Mouse (Mus musculus): ENCODE results near the gene Pdgfa. TPM values are rescaled to one million over a fixed set of nuclear protein-coding genes. Genes with fewer than 3 reads are reported as not detected.

Pdgfa gene
- polyA plus RNA-seq, 1 experiment, result 10.7 TPM

- no peak overlapping the region for H3K27ac ChIP-seq (ENCODE audit: control insufficient read depth, insufficient read depth, low read length)
- no peaks in the 10 kb centered on the region for H3K27me3 ChIP-seq (ENCODE audit: control insufficient read depth, insufficient read depth, low read length)
- 93% methylated on average over 6 of the region's 6 CpGs for WGBS
- TF ChIP-seq CTCF (IDR thresholded peaks at IDR 0.05; ENCODE audit: borderline replicate concordance, control insufficient read depth, extremely low read depth, insufficient read depth, low read length, poor library complexity) (no peak), POLR2A (IDR thresholded peaks at IDR 0.05; ENCODE audit: control insufficient read depth, extremely low read depth, insufficient read depth, low read length, poor library complexity) (no peak)
- H3K4me3 ChIP-seq (ENCODE audit: control insufficient read depth, insufficient read depth, low read length), result no peak overlapping the region
- DNase-seq, result no peak
- no peaks in the 10 kb centered on the region for H3K4me1 ChIP-seq (replicated peaks; ENCODE audit: control insufficient read depth, insufficient read depth, low read length)
- H3K36me3 ChIP-seq (ENCODE audit: control insufficient read depth, insufficient read depth, low read length), result no peaks in the 10 kb centered on the region
These were observed 48.0 kb downstream of the Pdgfa start for GRCm38 (mm10) chr5:138949165-138949564.

GRCm38 (mm10) chr5:138948031-138948980 lies 48.9 kb downstream of the Pdgfa start:
- Histone ChIP-seq H3K27ac (ENCODE audit: control insufficient read depth, insufficient read depth, low read length) (no peak overlapping the region), H3K4me1 (replicated peaks; ENCODE audit: control insufficient read depth, insufficient read depth, low read length) (no peaks in the 10 kb centered on the region), H3K4me3 (ENCODE audit: control insufficient read depth, insufficient read depth, low read length) (no peak overlapping the region), H3K36me3 (ENCODE audit: control insufficient read depth, insufficient read depth, low read length) (no peaks in the 10 kb centered on the region), H3K27me3 (ENCODE audit: control insufficient read depth, insufficient read depth, low read length) (no peaks in the 10 kb centered on the region)
- TF ChIP-seq CTCF (IDR thresholded peaks at IDR 0.05; ENCODE audit: borderline replicate concordance, control insufficient read depth, extremely low read depth, insufficient read depth, low read length, poor library complexity) (no peak), POLR2A (IDR thresholded peaks at IDR 0.05; ENCODE audit: control insufficient read depth, extremely low read depth, insufficient read depth, low read length, poor library complexity) (no peak)
- 66% methylated on average over 13 of the region's 13 CpGs for WGBS
- DNase-seq, result no peak

GRCm38 (mm10) chr5:138947487-138947886 lies 49.7 kb downstream of the Pdgfa start:
- Histone ChIP-seq H3K4me3 (ENCODE audit: control insufficient read depth, insufficient read depth, low read length) (no peak overlapping the region), H3K27ac (ENCODE audit: control insufficient read depth, insufficient read depth, low read length) (no peak overlapping the region), H3K36me3 (ENCODE audit: control insufficient read depth, insufficient read depth, low read length) (no peaks in the 10 kb centered on the region), H3K27me3 (ENCODE audit: control insufficient read depth, insufficient read depth, low read length) (no peaks in the 10 kb centered on the region), H3K4me1 (replicated peaks; ENCODE audit: control insufficient read depth, insufficient read depth, low read length) (no peaks in the 10 kb centered on the region)
- DNase-seq, result no peak
- WGBS, result 96% methylated on average over 5 of the region's 5 CpGs
- TF ChIP-seq CTCF (IDR thresholded peaks at IDR 0.05; ENCODE audit: borderline replicate concordance, control insufficient read depth, extremely low read depth, insufficient read depth, low read length, poor library complexity) (no peak), POLR2A (IDR thresholded peaks at IDR 0.05; ENCODE audit: control insufficient read depth, extremely low read depth, insufficient read depth, low read length, poor library complexity) (no peak)

GRCm38 (mm10) chr5:138946931-138947330 lies 50.2 kb downstream of the Pdgfa start:
- no peak for TF ChIP-seq POLR2A (IDR thresholded peaks at IDR 0.05; ENCODE audit: control insufficient read depth, extremely low read depth, insufficient read depth, low read length, poor library complexity)
- TF ChIP-seq CTCF (IDR thresholded peaks at IDR 0.05; ENCODE audit: borderline replicate concordance, control insufficient read depth, extremely low read depth, insufficient read depth, low read length, poor library complexity), result no peak
- Histone ChIP-seq H3K36me3 (ENCODE audit: control insufficient read depth, insufficient read depth, low read length) (no peaks in the 10 kb centered on the region), H3K27me3 (ENCODE audit: control insufficient read depth, insufficient read depth, low read length) (no peaks in the 10 kb centered on the region), H3K27ac (ENCODE audit: control insufficient read depth, insufficient read depth, low read length) (no peak overlapping the region), H3K4me1 (replicated peaks; ENCODE audit: control insufficient read depth, insufficient read depth, low read length) (no peaks in the 10 kb centered on the region), H3K4me3 (ENCODE audit: control insufficient read depth, insufficient read depth, low read length) (no peak overlapping the region)
- WGBS, result 97% methylated on average over 5 of the region's 5 CpGs
- no peak for DNase-seq

- Histone ChIP-seq H3K4me3 (ENCODE audit: control insufficient read depth, insufficient read depth, low read length) (no peak overlapping the region), H3K27me3 (ENCODE audit: control insufficient read depth, insufficient read depth, low read length) (no peaks in the 10 kb centered on the region), H3K4me1 (replicated peaks; ENCODE audit: control insufficient read depth, insufficient read depth, low read length) (no peaks in the 10 kb centered on the region), H3K27ac (ENCODE audit: control insufficient read depth, insufficient read depth, low read length) (no peak overlapping the region), H3K36me3 (ENCODE audit: control insufficient read depth, insufficient read depth, low read length) (no peaks in the 10 kb centered on the region)
- no peak for DNase-seq
- TF ChIP-seq POLR2A (IDR thresholded peaks at IDR 0.05; ENCODE audit: control insufficient read depth, extremely low read depth, insufficient read depth, low read length, poor library complexity), result no peak
- no peak for TF ChIP-seq CTCF (IDR thresholded peaks at IDR 0.05; ENCODE audit: borderline replicate concordance, control insufficient read depth, extremely low read depth, insufficient read depth, low read length, poor library complexity)
- 91% methylated on average over 3 of the region's 3 CpGs for WGBS
These were observed 52.2 kb downstream of the Pdgfa start for GRCm38 (mm10) chr5:138945011-138945410.

GRCm38 (mm10) chr5:138944551-138944950 lies 52.6 kb downstream of the Pdgfa start:
- H3K4me1 ChIP-seq (replicated peaks; ENCODE audit: control insufficient read depth, insufficient read depth, low read length), result no peaks in the 10 kb centered on the region
- TF ChIP-seq POLR2A (IDR thresholded peaks at IDR 0.05; ENCODE audit: control insufficient read depth, extremely low read depth, insufficient read depth, low read length, poor library complexity) (no peak), CTCF (IDR thresholded peaks at IDR 0.05; ENCODE audit: borderline replicate concordance, control insufficient read depth, extremely low read depth, insufficient read depth, low read length, poor library complexity) (no peak)
- no peak overlapping the region for H3K27ac ChIP-seq (ENCODE audit: control insufficient read depth, insufficient read depth, low read length)
- H3K36me3 ChIP-seq (ENCODE audit: control insufficient read depth, insufficient read depth, low read length), result no peaks in the 10 kb centered on the region
- DNase-seq, result no peak
- 93% methylated on average over 7 of the region's 7 CpGs for WGBS
- H3K4me3 ChIP-seq (ENCODE audit: control insufficient read depth, insufficient read depth, low read length), result no peak overlapping the region
- no peaks in the 10 kb centered on the region for H3K27me3 ChIP-seq (ENCODE audit: control insufficient read depth, insufficient read depth, low read length)

All from thymus, adult 2 months (tissue).